Mouse (Mus musculus): ENCODE measurements around the gene Olfr291. TPM values are rescaled to one million over a fixed set of nuclear protein-coding genes. Genes with fewer than 3 reads are reported as not detected.

Olfr291 gene
- polyA plus RNA-seq (2012; rRNA removed), result not detected in 2 replicates

GRCm38 (mm10) chr7:84853253-84853652 is at the start of gene Olfr291:
TSS of gene Olfr291 (plus strand) at chr7:84853553.
- TF ChIP-seq CTCF (IDR thresholded peaks at IDR 0.05; ENCODE audit: insufficient read depth, low read length) (no peak), POLR2A (IDR thresholded peaks at IDR 0.05; ENCODE audit: borderline replicate concordance, extremely low read depth, low read depth, low read length) (no peak)
- 71% methylated on average over 2 of the region's 2 CpGs for WGBS
- no peak for DNase-seq
- H3K4me3 ChIP-seq (replicated peaks; ENCODE audit: extremely low read depth, low read depth, low read length), result no peak within 1 kb of the TSS
- H3K4me1 ChIP-seq (ENCODE audit: control insufficient read depth, insufficient read depth, low read length), result no peaks in the 10 kb centered on the region

- Histone ChIP-seq H3K4me3 (replicated peaks; ENCODE audit: extremely low read depth, low read depth, low read length) (no peak overlapping the region), H3K4me1 (ENCODE audit: control insufficient read depth, insufficient read depth, low read length) (no peaks in the 10 kb centered on the region)
- DNase-seq, result no peak
- 39% methylated on average over 1 of the region's 1 CpGs for WGBS
- TF ChIP-seq CTCF (IDR thresholded peaks at IDR 0.05; ENCODE audit: insufficient read depth, low read length) (no peak), POLR2A (IDR thresholded peaks at IDR 0.05; ENCODE audit: borderline replicate concordance, extremely low read depth, low read depth, low read length) (no peak)
These were observed 48.1 kb upstream of the Olfr291 start for GRCm38 (mm10) chr7:84805224-84805623.

GRCm38 (mm10) chr7:84806159-84806558 is 47.2 kb upstream of the Olfr291 start:
- 73% methylated on average over 4 of the region's 4 CpGs for WGBS
- H3K4me3 ChIP-seq (replicated peaks; ENCODE audit: extremely low read depth, low read depth, low read length), result no peak overlapping the region
- H3K4me1 ChIP-seq (ENCODE audit: control insufficient read depth, insufficient read depth, low read length), result no peaks in the 10 kb centered on the region
- no peak for DNase-seq
- TF ChIP-seq POLR2A (IDR thresholded peaks at IDR 0.05; ENCODE audit: borderline replicate concordance, extremely low read depth, low read depth, low read length) (no peak), CTCF (IDR thresholded peaks at IDR 0.05; ENCODE audit: insufficient read depth, low read length) (no peak)

- no peak for DNase-seq
- TF ChIP-seq CTCF (IDR thresholded peaks at IDR 0.05; ENCODE audit: insufficient read depth, low read length) (no peak), POLR2A (IDR thresholded peaks at IDR 0.05; ENCODE audit: borderline replicate concordance, extremely low read depth, low read depth, low read length) (no peak)
- WGBS, result 57% methylated on average over 1 of the region's 1 CpGs
- Histone ChIP-seq H3K4me1 (ENCODE audit: control insufficient read depth, insufficient read depth, low read length) (no peaks in the 10 kb centered on the region), H3K4me3 (replicated peaks; ENCODE audit: extremely low read depth, low read depth, low read length) (no peak overlapping the region)
These were observed 31.2 kb downstream of the Olfr291 start for GRCm38 (mm10) chr7:84884530-84884929.

Other genes with a start within 250 kb of the Olfr291 start
- 46.4 and 51.1 TPM in 2 replicates for gene Fah, start 246.8 kb upstream of the Olfr291 start, polyA plus RNA-seq (2012; rRNA removed)
- 30.1 and 45.7 TPM in 2 replicates for gene Zfand6, start 163.6 kb upstream of the Olfr291 start, polyA plus RNA-seq (2012; rRNA removed)
- gene Vmn2r65, start 110.6 kb downstream of the Olfr291 start, polyA plus RNA-seq (2012; rRNA removed), result not detected in 2 replicates
- not detected in 2 replicates for gene Vmn2r66, start 158.7 kb downstream of the Olfr291 start, polyA plus RNA-seq (2012; rRNA removed)

Measured in lung, adult 2 months (tissue).